Mouse (Mus musculus): ENCODE data around the gene Gimap4.

GRCm38 (mm10) chr6:48687077-48687476 is 2.7 kb downstream of the Gimap4 start:
- no peak for TF ChIP-seq EP300 (IDR thresholded peaks at IDR 0.05; ENCODE audit: low read depth)
- no peak for TF ChIP-seq CTCF (IDR thresholded peaks at IDR 0.05; ENCODE audit: low read depth)

Measured in heart, postnatal 0 days (tissue).